Mouse (Mus musculus): ENCODE results near the gene March8. TPM values are rescaled to one million over a fixed set of nuclear protein-coding genes. Genes with fewer than 3 reads are reported as not detected.

The March8 gene
- polyA plus RNA-seq, 1 experiment = 38.8 TPM

- Histone ChIP-seq H3K79me2 (ENCODE audit: control insufficient read depth, insufficient read depth) (peaks cover 10% of the 10 kb centered on the region), H3ac (ENCODE audit: control insufficient read depth, insufficient read length) (no peak overlapping the region), H3K4me3 (no peak overlapping the region), H3K4me2 (ENCODE audit: low read depth) (no peak overlapping the region), H3K27me3 (ENCODE audit: control insufficient read depth, insufficient read depth, insufficient read length) (no peaks in the 10 kb centered on the region), H3K36me3 (ENCODE audit: control insufficient read depth, insufficient read depth) (no peaks in the 10 kb centered on the region)
- TF ChIP-seq MAX (IDR thresholded peaks at IDR 0.05; ENCODE audit: low read depth) (no peak), E2F4 (IDR thresholded peaks at IDR 0.05; ENCODE audit: insufficient read depth) (no peak), MYOG (IDR thresholded peaks at IDR 0.05; ENCODE audit: control insufficient read depth in 1 of 3, insufficient read depth in 1 of 3, insufficient read length in 2 of 3, low read depth in 2 of 3) (no peak), SRF (IDR thresholded peaks at IDR 0.05; ENCODE audit: control insufficient read depth, insufficient read length, low read depth) (no peak), TCF12 (IDR thresholded peaks at IDR 0.05; ENCODE audit: insufficient read depth, poor library complexity, severe bottlenecking) (no peak), USF1 (IDR thresholded peaks at IDR 0.05; ENCODE audit: low read depth) (no peak), POLR2AphosphoS2 (IDR thresholded peaks at IDR 0.05; ENCODE audit: insufficient read length, low read depth) (no peak), TCF3 (IDR thresholded peaks at IDR 0.05; ENCODE audit: insufficient read length, low read depth) (no peak), POLR2A (IDR thresholded peaks at IDR 0.05; ENCODE audit: insufficient read length, low read depth) (no peak), CEBPB (IDR thresholded peaks at IDR 0.05; ENCODE audit: insufficient read depth, poor library complexity, severe bottlenecking) (no peak)
These were observed 51.7 kb downstream of the March8 start for GRCm38 (mm10) chr6:116389481-116389880.

- Histone ChIP-seq H3K36me3 (ENCODE audit: control insufficient read depth, insufficient read depth) (no peaks in the 10 kb centered on the region), H3K4me3 (no peak overlapping the region), H3K79me2 (ENCODE audit: control insufficient read depth, insufficient read depth) (no peaks in the 10 kb centered on the region), H3K4me2 (ENCODE audit: low read depth) (no peak overlapping the region), H3K27me3 (ENCODE audit: control insufficient read depth, insufficient read depth, insufficient read length) (no peaks in the 10 kb centered on the region), H3ac (ENCODE audit: control insufficient read depth, insufficient read length) (no peak overlapping the region)
- no peak for TF ChIP-seq REST (IDR thresholded peaks at IDR 0.05; ENCODE audit: insufficient read depth, insufficient read length)
- no peak for TF ChIP-seq SRF (IDR thresholded peaks at IDR 0.05; ENCODE audit: control insufficient read depth, insufficient read length, low read depth)
- no peak for TF ChIP-seq MYOD1 (IDR thresholded peaks at IDR 0.05; ENCODE audit: control insufficient read depth in 1 of 3, insufficient read length in 2 of 3, low read depth in 2 of 3)
- TF ChIP-seq TCF12 (IDR thresholded peaks at IDR 0.05; ENCODE audit: insufficient read depth, poor library complexity, severe bottlenecking) = no peak
- TF ChIP-seq E2F4 (IDR thresholded peaks at IDR 0.05; ENCODE audit: insufficient read depth) = no peak
- no peak for TF ChIP-seq USF1 (IDR thresholded peaks at IDR 0.05; ENCODE audit: low read depth)
- TF ChIP-seq POLR2AphosphoS2 (IDR thresholded peaks at IDR 0.05; ENCODE audit: insufficient read length, low read depth) = no peak
- TF ChIP-seq MAX (IDR thresholded peaks at IDR 0.05; ENCODE audit: low read depth) = no peak
- no peak for TF ChIP-seq TCF3 (IDR thresholded peaks at IDR 0.05; ENCODE audit: insufficient read length, low read depth)
- no peak for TF ChIP-seq MYOG (IDR thresholded peaks at IDR 0.05; ENCODE audit: control insufficient read depth in 1 of 3, insufficient read depth in 1 of 3, insufficient read length in 2 of 3, low read depth in 2 of 3)
- no peak for TF ChIP-seq CEBPB (IDR thresholded peaks at IDR 0.05; ENCODE audit: insufficient read depth, poor library complexity, severe bottlenecking)
- TF ChIP-seq POLR2A (IDR thresholded peaks at IDR 0.05; ENCODE audit: insufficient read length, low read depth) = no peak
These were observed 57.3 kb downstream of the March8 start for GRCm38 (mm10) chr6:116394916-116395648.

DNA sequence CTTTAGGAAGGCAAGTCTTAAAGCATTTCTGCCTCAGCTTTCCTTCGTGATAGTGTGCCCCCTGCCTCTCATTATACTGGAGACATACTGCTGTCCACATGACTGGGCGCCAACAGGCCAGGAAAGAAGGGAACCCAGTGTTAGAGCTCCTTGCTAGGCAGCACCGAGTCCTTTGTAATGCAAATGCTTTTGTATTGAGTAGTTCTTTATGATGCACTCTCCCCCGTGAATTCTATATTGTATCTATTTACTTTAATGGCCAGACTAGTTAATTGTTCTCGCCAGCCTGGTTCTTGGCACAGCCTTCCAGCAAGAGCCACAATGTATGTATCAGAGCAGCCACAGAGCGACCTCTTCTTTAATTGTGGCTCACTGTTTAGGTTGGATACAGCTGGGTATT lies 59.8 kb downstream of the March8 start:
- no peaks in the 10 kb centered on the region for H3K27me3 ChIP-seq (ENCODE audit: control insufficient read depth, insufficient read depth, insufficient read length)

GRCm38 (mm10) chr6:116398136-116398535 lies 60.3 kb downstream of the March8 start:
- Histone ChIP-seq H3K4me2 (ENCODE audit: low read depth) (no peak overlapping the region), H3ac (ENCODE audit: control insufficient read depth, insufficient read length) (no peak overlapping the region), H3K79me2 (ENCODE audit: control insufficient read depth, insufficient read depth) (no peaks in the 10 kb centered on the region), H3K27me3 (ENCODE audit: control insufficient read depth, insufficient read depth, insufficient read length) (no peaks in the 10 kb centered on the region), H3K36me3 (ENCODE audit: control insufficient read depth, insufficient read depth) (peaks cover 12% of the 10 kb centered on the region), H3K4me3 (no peak overlapping the region)
- TF ChIP-seq MYOG (IDR thresholded peaks at IDR 0.05; ENCODE audit: control insufficient read depth in 1 of 3, insufficient read depth in 1 of 3, insufficient read length in 2 of 3, low read depth in 2 of 3) = no peak
- TF ChIP-seq MAX (IDR thresholded peaks at IDR 0.05; ENCODE audit: low read depth) = no peak
- TF ChIP-seq TCF12 (IDR thresholded peaks at IDR 0.05; ENCODE audit: insufficient read depth, poor library complexity, severe bottlenecking) = no peak
- no peak for TF ChIP-seq MYOD1 (IDR thresholded peaks at IDR 0.05; ENCODE audit: control insufficient read depth in 1 of 3, insufficient read length in 2 of 3, low read depth in 2 of 3)

More for the DNA sequence above, 59.8 kb downstream of the March8 start:
- no peak for TF ChIP-seq USF1 (IDR thresholded peaks at IDR 0.05; ENCODE audit: low read depth)
- no peak for TF ChIP-seq TCF3 (IDR thresholded peaks at IDR 0.05; ENCODE audit: insufficient read length, low read depth)
- TF ChIP-seq MYOD1 (IDR thresholded peaks at IDR 0.05; ENCODE audit: control insufficient read depth in 1 of 3, insufficient read length in 2 of 3, low read depth in 2 of 3) = no peak
- TF ChIP-seq POLR2A (IDR thresholded peaks at IDR 0.05; ENCODE audit: insufficient read length, low read depth) = no peak
- no peak for TF ChIP-seq CEBPB (IDR thresholded peaks at IDR 0.05; ENCODE audit: insufficient read depth, poor library complexity, severe bottlenecking)
- no peak for TF ChIP-seq POLR2AphosphoS2 (IDR thresholded peaks at IDR 0.05; ENCODE audit: insufficient read length, low read depth)
- TF ChIP-seq SRF (IDR thresholded peaks at IDR 0.05; ENCODE audit: control insufficient read depth, insufficient read length, low read depth) = no peak
- no peak for TF ChIP-seq MYOG (IDR thresholded peaks at IDR 0.05; ENCODE audit: control insufficient read depth in 1 of 3, insufficient read depth in 1 of 3, insufficient read length in 2 of 3, low read depth in 2 of 3)
- TF ChIP-seq E2F4 (IDR thresholded peaks at IDR 0.05; ENCODE audit: insufficient read depth) = no peak
- TF ChIP-seq MAX (IDR thresholded peaks at IDR 0.05; ENCODE audit: low read depth) = no peak
- no peak for TF ChIP-seq REST (IDR thresholded peaks at IDR 0.05; ENCODE audit: insufficient read depth, insufficient read length)
- no peak for TF ChIP-seq TCF12 (IDR thresholded peaks at IDR 0.05; ENCODE audit: insufficient read depth, poor library complexity, severe bottlenecking)
- Histone ChIP-seq H3K4me3 (no peak overlapping the region), H3ac (ENCODE audit: control insufficient read depth, insufficient read length) (no peak overlapping the region), H3K79me2 (ENCODE audit: control insufficient read depth, insufficient read depth) (no peaks in the 10 kb centered on the region), H3K36me3 (ENCODE audit: control insufficient read depth, insufficient read depth) (peaks cover 11% of the 10 kb centered on the region), H3K4me2 (ENCODE audit: low read depth) (no peak overlapping the region)

All from myocyte (in vitro differentiated cells).